Mouse (Mus musculus): ENCODE measurements around the gene Nlrp9c.
"Not testable (repeated sequence)": the region's sequence is repeated elsewhere in the genome, so short reads cannot be mapped to it uniquely, and the experiment has no call there.

Gene Nlrp9c

GRCm38 (mm10) chr7:26403600-26403999 is at the start of gene Nlrp9c:
Gene Nlrp9c, minus strand, starts transcription at chr7:26403700.
- not testable (repeated sequence) for DNase-seq (ENCODE audit: low spot score)

- DNase-seq (ENCODE audit: low spot score): no peak
Observed at GRCm38 (mm10) chr7:26434813-26435212, 31.3 kb upstream of the Nlrp9c start, which contains the start of gene Nlrp4a. Gene Nlrp4a, plus strand, starts transcription at chr7:26435113.

- not testable (repeated sequence) for DNase-seq (ENCODE audit: low spot score)
Observed at GRCm38 (mm10) chr7:26391811-26392210, 11.7 kb downstream of the Nlrp9c start.

- not testable (repeated sequence) for DNase-seq (ENCODE audit: low spot score)
Observed at GRCm38 (mm10) chr7:26391137-26391536, 12.4 kb downstream of the Nlrp9c start.

GRCm38 (mm10) chr7:26386691-26387090 is 16.8 kb downstream of the Nlrp9c start:
- not testable (repeated sequence) for DNase-seq (ENCODE audit: low spot score)

- no peak for DNase-seq (ENCODE audit: low spot score)
Observed at GRCm38 (mm10) chr7:26380807-26381206, 22.7 kb downstream of the Nlrp9c start.

GRCm38 (mm10) chr7:26373221-26373620 is 30.3 kb downstream of the Nlrp9c start:
- DNase-seq (ENCODE audit: low spot score): not testable (repeated sequence)

- DNase-seq (ENCODE audit: low spot score): not testable (repeated sequence)
Observed at GRCm38 (mm10) chr7:26356719-26357118, 46.8 kb downstream of the Nlrp9c start.

GRCm38 (mm10) chr7:26352258-26352657 is 51.2 kb downstream of the Nlrp9c start:
- not testable (repeated sequence) for DNase-seq (ENCODE audit: low spot score)

GRCm38 (mm10) chr7:26350177-26350576 is 53.3 kb downstream of the Nlrp9c start:
- DNase-seq (ENCODE audit: low spot score): not testable (repeated sequence)

GRCm38 (mm10) chr7:26320361-26320760 is 83.1 kb downstream of the Nlrp9c start:
- not testable (repeated sequence) for DNase-seq (ENCODE audit: low spot score)

GRCm38 (mm10) chr7:26315809-26316208 is 87.7 kb downstream of the Nlrp9c start:
- DNase-seq (ENCODE audit: low spot score): not testable (repeated sequence)

- not testable (repeated sequence) for DNase-seq (ENCODE audit: low spot score)
Observed at GRCm38 (mm10) chr7:26315194-26315593, 88.3 kb downstream of the Nlrp9c start.

- not testable (repeated sequence) for DNase-seq (ENCODE audit: low spot score)
Observed at GRCm38 (mm10) chr7:26311786-26312185, 91.7 kb downstream of the Nlrp9c start.

- DNase-seq (ENCODE audit: low spot score): not testable (repeated sequence)
Observed at GRCm38 (mm10) chr7:26306926-26307325, 96.6 kb downstream of the Nlrp9c start, which contains the start of gene Cyp2a4. Gene Cyp2a4, plus strand, starts transcription at chr7:26307169.

GRCm38 (mm10) chr7:26303429-26304166 is 99.9 kb downstream of the Nlrp9c start:
- not testable (repeated sequence) for DNase-seq (ENCODE audit: low spot score)
